Mouse (Mus musculus) hindbrain, embryonic 16.5 days (tissue): ENCODE measurements around the gene Nono. TPM values are rescaled to one million over a fixed set of nuclear protein-coding genes. Genes with fewer than 3 reads are reported as not detected.

Experiments
- ATAC-seq: fragments of 200-750 bp; cut with Nextera tagmentation; 2 replicates; pipeline ENCODE4 v1.8.0; 2017; ENCODE audit warnings: moderate TSS enrichment, moderate library complexity
- H3K27ac ChIP-seq: fragments of 300-500 bp; sonication (generic); 2 replicates; pipeline ENCODE4 v1.5.1; 2014; ENCODE audit warnings: low read depth, mild to moderate bottlenecking, control low read depth, low read length, moderate library complexity
- H3K27me3 ChIP-seq: fragments of 300-500 bp; sonication (generic); replicated peaks from 2 replicates; pipeline ENCODE4 v1.6.1; 2014; ENCODE audit warnings: low read length; ENCODE audit not compliant: control insufficient read depth, insufficient read depth
- H3K36me3 ChIP-seq: fragments of 300-500 bp; sonication (generic); 2 replicates; pipeline ENCODE4 v1.6.1; 2014; ENCODE audit warnings: mild to moderate bottlenecking, low read length, moderate library complexity, mixed read lengths; ENCODE audit not compliant: control insufficient read depth, insufficient read depth
- H3K4me1 ChIP-seq: fragments of 300-500 bp; sonication (generic); 2 replicates; pipeline ENCODE4 v1.6.1; 2014; ENCODE audit warnings: low read depth, low read length; ENCODE audit not compliant: control insufficient read depth, insufficient read depth
- H3K4me2 ChIP-seq: fragments of 300-500 bp; sonication (generic); 2 replicates; pipeline ENCODE4 v1.6.1; 2014; ENCODE audit warnings: mild to moderate bottlenecking, low read length, control low read depth, moderate library complexity
- H3K4me3 ChIP-seq: fragments of 300-500 bp; sonication (generic); 2 replicates; pipeline ENCODE4 v1.5.1; 2014; ENCODE audit warnings: mild to moderate bottlenecking, low read length, control low read depth, moderate library complexity
- H3K9ac ChIP-seq: fragments of 300-500 bp; sonication (generic); 2 replicates; pipeline ENCODE4 v1.6.1; 2014; ENCODE audit warnings: low read depth, mild to moderate bottlenecking, control low read depth, low read length, moderate library complexity
- H3K9me3 ChIP-seq: fragments of 300-500 bp; sonication (generic); 2 replicates; pipeline ENCODE4 v1.6.1; 2014; ENCODE audit warnings: mild to moderate bottlenecking, low read length, moderate library complexity; ENCODE audit not compliant: control insufficient read depth
- WGBS: fragments of 180-500 bp; shearing (Covaris S2); extraction: QIAGEN DNeasy Blood & Tissue Kit; methylation state at CpG from one replicate; pipeline ENCODE4 v1.1.7; 2014; 5-methylcytosine and 5-hydroxymethylcytosine counted together
- polyA plus RNA-seq: library from polyadenylated mRNA; unstranded; fragments of >200 nt; fragmentation: Nextera tagmentation; extraction: Ambion mirVana; gene quantifications from 2 replicates; pipeline ENCODE4 v1.2.1, GENCODE M21; 2015

Gene Nono
- polyA plus RNA-seq, 1 experiment from 2014 or later, result 256 TPM

DNA sequence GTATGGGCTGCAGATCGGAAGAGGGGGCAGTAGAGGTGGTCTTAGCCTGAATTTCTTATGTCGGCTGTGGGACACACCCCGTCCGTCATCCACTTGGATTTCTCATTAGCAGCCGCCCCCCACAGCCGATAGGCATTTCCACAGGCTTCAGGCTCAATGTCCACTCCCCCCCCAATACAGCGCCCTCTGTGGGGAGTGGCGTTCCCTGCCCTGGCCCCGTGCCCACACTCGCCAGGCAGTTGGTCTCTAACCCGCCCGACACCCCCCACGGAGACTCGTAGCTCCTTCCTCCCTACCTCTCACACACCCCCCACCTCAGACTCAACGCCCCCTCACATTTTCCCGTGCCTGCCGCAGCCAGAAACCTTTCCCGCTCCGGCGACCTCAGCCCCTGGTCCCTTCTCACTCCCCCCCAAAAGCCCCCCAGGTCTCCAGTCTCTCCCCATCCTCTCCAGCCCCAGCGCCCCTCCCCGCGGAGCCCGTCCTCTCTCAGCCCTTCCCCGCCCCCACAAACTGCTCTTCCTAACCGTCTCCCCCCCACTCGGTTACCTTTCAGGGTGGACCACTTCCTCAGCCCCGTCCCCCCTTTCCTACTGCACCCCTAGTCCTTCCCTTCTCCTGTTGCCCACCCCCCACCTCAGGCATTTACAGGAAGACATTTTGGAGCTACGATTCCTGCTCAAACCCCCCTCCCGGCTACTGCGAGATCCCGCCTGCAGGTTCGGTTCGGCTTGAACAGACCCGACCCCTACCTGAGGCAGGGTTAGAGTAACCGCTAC is 10.0 kb upstream of the Nono start:
- Histone ChIP-seq H3K36me3 (no peaks in the 10 kb centered on the region), H3K4me2 (peak overlapping the region; percentile 79), H3K27me3 (no peaks in the 10 kb centered on the region), H3K27ac (peak overlapping the region; percentile 83), H3K9ac (peak overlapping the region; percentile 71), H3K4me1 (peaks cover 10% of the 10 kb centered on the region), H3K4me3 (peak overlapping the region; percentile 59), H3K9me3 (no peaks in the 10 kb centered on the region)
- 28% methylated on average over 28 of the region's 36 CpGs for WGBS
- ATAC-seq, result no peak

DNA sequence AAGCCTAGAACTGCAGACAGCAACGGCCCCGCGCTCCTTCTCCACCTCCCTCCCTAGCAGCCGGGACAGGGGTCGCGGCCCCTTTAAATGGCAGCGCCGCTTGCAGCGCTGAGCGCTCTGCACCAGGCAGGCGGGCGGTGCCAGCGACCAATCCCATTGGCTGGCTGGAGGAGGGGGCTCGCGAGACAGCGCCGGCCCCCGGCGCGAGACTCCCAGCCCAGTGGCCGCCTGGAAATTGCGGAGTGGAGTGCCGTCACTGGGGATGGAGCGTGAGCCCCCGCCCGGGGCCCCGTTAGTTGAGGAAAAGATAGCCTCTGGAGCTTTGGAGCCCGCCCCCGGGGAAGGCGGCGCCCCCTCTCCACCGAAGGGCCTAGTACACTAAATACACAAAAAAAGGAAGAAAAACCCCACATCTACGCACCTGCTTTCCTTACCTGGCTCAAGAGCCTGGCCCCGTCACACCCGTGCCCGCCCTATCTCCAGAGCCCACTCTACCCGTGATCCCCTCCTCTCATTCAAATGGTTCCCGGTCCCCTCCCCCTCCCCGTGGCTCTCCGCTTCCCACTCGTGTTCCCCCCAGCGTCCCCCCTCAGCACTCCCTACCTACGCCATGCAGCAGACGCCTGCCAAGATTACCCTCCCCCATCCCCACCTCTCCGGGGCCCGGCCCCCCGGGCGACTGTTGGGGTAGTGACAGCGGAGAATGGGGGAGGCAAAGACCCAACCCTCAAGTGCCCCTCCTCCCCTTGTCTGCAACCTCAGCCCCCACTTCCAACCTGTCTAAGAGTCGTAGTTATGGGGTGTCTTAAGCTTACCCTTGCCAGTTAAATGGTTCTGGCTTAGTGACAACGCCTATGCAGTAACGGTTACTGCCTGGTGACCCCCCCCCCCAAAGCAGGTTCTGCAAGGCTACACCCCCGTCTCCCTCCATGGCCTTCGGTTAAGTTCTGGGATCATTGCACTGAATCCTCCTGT is 9.1 kb upstream of the Nono start:
- H3K4me2 ChIP-seq, result peak overlapping the region; percentile 79
- ATAC-seq, result peak; percentile 96
- H3K27ac ChIP-seq, result peak overlapping the region; percentile 83
- 21% methylated on average over 40 of the region's 54 CpGs for WGBS
- H3K9me3 ChIP-seq, result no peaks in the 10 kb centered on the region
- H3K4me3 ChIP-seq, result peak overlapping the region; percentile 59
- peaks cover 10% of the 10 kb centered on the region for H3K4me1 ChIP-seq
- H3K36me3 ChIP-seq, result no peaks in the 10 kb centered on the region
- H3K27me3 ChIP-seq, result no peaks in the 10 kb centered on the region
- peak overlapping the region; percentile 71 for H3K9ac ChIP-seq

DNA sequence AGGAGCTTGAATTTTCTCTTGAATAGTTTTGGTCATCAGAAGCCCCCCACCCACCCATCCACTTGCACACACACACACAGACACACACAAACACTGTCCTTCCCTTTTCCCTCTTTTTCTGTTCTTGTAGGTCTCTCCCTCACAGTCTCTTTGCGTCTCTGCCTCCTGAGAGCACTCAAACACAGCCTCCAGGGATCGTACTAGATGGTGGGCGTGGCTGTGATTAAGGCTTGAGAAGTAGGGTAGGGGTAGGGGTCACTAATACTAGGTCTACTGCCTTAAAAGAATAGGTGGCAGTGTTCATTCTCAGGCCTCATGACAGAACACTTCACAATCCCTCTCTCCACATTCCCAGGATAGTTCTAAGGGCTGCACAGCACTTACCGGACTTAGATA is 8.4 kb upstream of the Nono start, which contains the start of gene Zmym3:
Zmym3 (minus strand) TSS at position 150 of the 396 bp plus-strand sequence.
- Histone ChIP-seq H3K9ac (peak within 1 kb of the TSS; percentile 68), H3K36me3 (no peaks in the 10 kb centered on the region), H3K4me3 (peak within 1 kb of the TSS; percentile 59), H3K4me2 (peak within 1 kb of the TSS; percentile 61), H3K4me1 (peaks cover 10% of the 10 kb centered on the region), H3K27ac (peak within 1 kb of the TSS; percentile 83), H3K27me3 (no peaks in the 10 kb centered on the region), H3K9me3 (no peaks in the 10 kb centered on the region)
- no peak for ATAC-seq
- 22% methylated on average over 4 of the region's 4 CpGs for WGBS

DNA sequence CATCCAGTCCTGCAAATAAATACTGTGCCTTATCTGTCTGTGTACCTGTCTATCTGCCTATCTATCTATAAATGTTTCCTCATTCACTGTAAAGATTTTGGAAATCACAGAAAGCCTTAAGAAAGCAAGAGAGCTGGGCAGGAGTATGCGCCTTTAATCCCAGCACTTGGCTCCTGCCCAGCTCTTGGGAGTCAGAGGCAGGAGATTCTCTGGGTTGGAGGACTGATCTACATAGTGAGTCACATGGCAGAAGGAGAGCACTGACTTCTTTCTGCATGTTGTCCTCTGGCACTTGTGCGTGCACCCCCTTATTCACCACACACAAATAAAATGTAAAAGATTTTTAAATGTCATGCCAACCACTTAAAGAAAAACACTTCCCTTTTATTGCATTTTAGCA is 5.7 kb upstream of the Nono start:
- Histone ChIP-seq H3K27me3 (no peaks in the 10 kb centered on the region), H3K36me3 (no peaks in the 10 kb centered on the region), H3K4me1 (peaks cover under 1% of the 10 kb centered on the region; the same call in 1 of the 2 replicates), H3K27ac (no peak overlapping the region), H3K4me3 (no peak overlapping the region), H3K4me2 (no peak overlapping the region), H3K9me3 (no peaks in the 10 kb centered on the region), H3K9ac (no peak overlapping the region)
- WGBS, result 80% methylated on average over 2 of the region's 2 CpGs
- no peak for ATAC-seq

DNA sequence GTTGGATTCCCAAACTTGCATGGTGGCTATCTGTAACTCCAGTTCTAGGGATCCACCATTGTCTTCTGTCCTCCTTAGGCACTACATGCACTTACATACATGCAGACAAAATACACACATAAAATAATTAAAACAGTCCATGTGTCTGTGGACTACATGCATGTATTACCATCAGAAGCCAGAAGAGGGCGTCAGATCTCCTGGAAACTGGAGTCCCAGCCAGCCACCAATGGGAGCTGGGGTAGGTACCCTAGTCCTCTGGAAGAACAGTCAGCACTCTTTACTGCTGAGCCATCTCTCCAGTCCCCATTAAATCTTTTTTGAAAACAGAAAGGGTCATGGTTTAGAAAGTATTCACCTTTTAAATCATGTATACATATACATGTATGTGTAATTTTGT is 1.3 kb upstream of the Nono start:
- Histone ChIP-seq H3K4me3 (no peak overlapping the region), H3K27ac (no peak overlapping the region), H3K36me3 (no peaks in the 10 kb centered on the region), H3K4me1 (no peaks in the 10 kb centered on the region; the same call in 1 of the 2 replicates), H3K9ac (no peak overlapping the region), H3K4me2 (no peak overlapping the region), H3K9me3 (no peaks in the 10 kb centered on the region), H3K27me3 (no peaks in the 10 kb centered on the region)
- 5% methylated on average over 1 of the region's 1 CpGs for WGBS
- no peak for ATAC-seq

DNA sequence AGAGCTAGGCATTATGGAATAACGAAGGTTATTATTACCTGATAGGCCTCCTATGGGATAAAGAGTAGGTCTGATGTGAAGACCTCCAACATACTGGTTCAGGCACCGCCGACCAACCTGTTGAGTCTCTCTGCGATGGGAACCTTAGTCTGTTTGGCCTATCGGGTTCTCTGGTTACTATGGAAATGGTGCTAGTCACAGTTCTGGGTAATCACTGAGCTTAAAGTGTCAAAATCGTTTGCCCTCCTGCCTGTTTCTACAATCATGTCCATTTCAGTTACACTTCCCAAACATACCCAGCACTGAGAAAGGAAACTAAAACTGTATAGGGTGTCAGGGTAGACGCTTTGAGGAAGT is 355 bp upstream of the Nono start:
- Histone ChIP-seq H3K27me3 (no peaks in the 10 kb centered on the region), H3K9me3 (no peaks in the 10 kb centered on the region), H3K4me1 (no peaks in the 10 kb centered on the region; the same call in 1 of the 2 replicates), H3K27ac (peak overlapping the region; percentile 85), H3K4me2 (peak overlapping the region; percentile 52), H3K36me3 (no peaks in the 10 kb centered on the region), H3K9ac (peak overlapping the region; percentile 35; the same call in 1 of the 2 replicates), H3K4me3 (peak overlapping the region; percentile 32)
- 26% methylated on average over 7 of the region's 7 CpGs for WGBS
- ATAC-seq, result no peak; the same call in 1 of the 2 replicates

DNA sequence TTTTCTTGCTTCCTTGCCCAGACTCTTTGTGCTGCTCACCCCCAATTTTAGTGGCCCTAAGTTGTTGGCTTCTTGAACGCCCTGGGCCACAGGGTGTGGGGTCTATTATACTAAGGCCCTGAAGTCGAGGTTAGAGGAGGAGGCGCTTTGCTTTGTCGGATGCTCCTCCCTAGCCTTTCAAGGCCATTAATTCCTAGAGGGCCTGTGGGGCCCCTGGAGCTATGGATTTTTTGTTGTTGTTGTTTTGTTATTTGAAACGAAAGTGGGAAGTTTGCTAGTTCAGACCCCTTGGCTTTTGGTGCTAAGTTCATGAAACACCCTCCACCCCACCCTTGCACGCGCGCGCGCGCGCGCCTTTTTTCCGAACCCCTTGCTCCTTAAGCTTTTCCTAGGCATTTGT is 858 bp downstream of the Nono start:
- no peaks in the 10 kb centered on the region for H3K36me3 ChIP-seq
- H3K4me2 ChIP-seq, result peak overlapping the region; percentile 55
- peak overlapping the region; percentile 91 for H3K27ac ChIP-seq
- H3K27me3 ChIP-seq, result no peaks in the 10 kb centered on the region
- peak overlapping the region; percentile 70 for H3K9ac ChIP-seq
- peak; percentile 56 for ATAC-seq
- 11% methylated on average over 14 of the region's 14 CpGs for WGBS
- no peaks in the 10 kb centered on the region for H3K9me3 ChIP-seq
- peak overlapping the region; percentile 56 for H3K4me3 ChIP-seq
- no peaks in the 10 kb centered on the region; the same call in 1 of the 2 replicates for H3K4me1 ChIP-seq

DNA sequence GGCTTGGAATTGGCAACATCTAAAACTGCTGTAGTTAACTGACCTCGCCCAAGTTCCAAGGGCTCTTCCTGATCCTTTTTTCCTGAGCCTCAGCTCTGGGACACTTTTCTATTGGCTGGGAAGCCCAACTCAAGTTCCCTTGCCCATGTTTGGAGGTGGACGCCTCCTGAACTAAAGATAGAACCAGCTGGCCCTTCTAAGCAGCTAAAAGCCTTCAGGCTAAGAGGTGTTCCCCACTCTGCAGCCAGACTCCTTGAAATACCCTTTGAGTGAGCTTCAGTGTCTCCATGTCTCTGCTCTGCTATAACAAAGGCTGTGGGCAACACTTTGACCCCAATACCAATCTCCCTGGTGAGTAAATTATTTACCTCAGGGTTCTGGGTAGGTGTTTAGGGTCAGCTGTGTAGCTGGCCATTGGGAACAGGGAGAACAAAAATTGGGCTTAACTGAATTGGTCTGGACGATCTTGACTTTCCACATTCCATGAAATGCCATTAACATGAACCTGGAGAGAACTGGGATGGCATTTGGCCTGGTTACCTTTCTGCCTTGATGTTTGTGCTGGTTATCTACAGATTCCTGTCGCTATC is 19.9 kb downstream of the Nono start, which contains the start of gene Itgb1bp2:
Itgb1bp2 (plus strand) TSS at position 203 of the 590 bp plus-strand sequence.
- H3K4me2 ChIP-seq, result no peak within 1 kb of the TSS
- no peaks in the 10 kb centered on the region for H3K4me1 ChIP-seq
- ATAC-seq, result no peak
- H3K27ac ChIP-seq, result no peak within 1 kb of the TSS
- H3K36me3 ChIP-seq, result peaks cover 3% of the 10 kb centered on the region
- WGBS, result 83% methylated on average over 4 of the region's 4 CpGs
- H3K27me3 ChIP-seq, result no peaks in the 10 kb centered on the region
- no peak within 1 kb of the TSS for H3K4me3 ChIP-seq
- no peak within 1 kb of the TSS for H3K9ac ChIP-seq
- no peaks in the 10 kb centered on the region for H3K9me3 ChIP-seq
